Mouse (Mus musculus): ENCODE measurements around the gene H2al2a.

DNA sequence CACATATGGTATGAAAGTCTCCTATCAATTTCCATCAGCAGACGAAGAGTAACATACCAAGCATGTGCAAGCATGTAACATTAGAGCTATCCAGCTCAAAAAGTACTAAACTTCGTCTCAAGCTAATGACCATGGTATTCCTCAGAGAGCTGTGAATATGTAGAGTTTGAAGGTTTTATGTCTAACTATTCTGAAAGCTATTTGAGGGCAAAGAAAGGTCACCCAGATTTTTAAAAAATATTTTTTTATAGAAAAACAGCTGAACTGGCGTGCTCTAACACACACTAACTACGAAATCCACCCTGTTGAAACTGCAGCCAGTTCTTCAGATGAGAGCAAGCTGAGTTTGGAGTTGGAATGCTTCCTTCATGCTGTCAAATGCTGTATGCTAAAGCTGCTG is 7.5 kb upstream of the H2al2a start:
- TF ChIP-seq CTCF (IDR thresholded peaks at IDR 0.05; ENCODE audit: low read depth) (no peak), EP300 (IDR thresholded peaks at IDR 0.05; ENCODE audit: low read depth) (no peak)
